Mouse (Mus musculus): ENCODE results near the gene Gm45021. TPM values are rescaled to one million over a fixed set of nuclear protein-coding genes. Genes with fewer than 3 reads are reported as not detected.

The Gm45021 gene
- total RNA-seq, 2 experiments from 2014 or later = not detected

DNA sequence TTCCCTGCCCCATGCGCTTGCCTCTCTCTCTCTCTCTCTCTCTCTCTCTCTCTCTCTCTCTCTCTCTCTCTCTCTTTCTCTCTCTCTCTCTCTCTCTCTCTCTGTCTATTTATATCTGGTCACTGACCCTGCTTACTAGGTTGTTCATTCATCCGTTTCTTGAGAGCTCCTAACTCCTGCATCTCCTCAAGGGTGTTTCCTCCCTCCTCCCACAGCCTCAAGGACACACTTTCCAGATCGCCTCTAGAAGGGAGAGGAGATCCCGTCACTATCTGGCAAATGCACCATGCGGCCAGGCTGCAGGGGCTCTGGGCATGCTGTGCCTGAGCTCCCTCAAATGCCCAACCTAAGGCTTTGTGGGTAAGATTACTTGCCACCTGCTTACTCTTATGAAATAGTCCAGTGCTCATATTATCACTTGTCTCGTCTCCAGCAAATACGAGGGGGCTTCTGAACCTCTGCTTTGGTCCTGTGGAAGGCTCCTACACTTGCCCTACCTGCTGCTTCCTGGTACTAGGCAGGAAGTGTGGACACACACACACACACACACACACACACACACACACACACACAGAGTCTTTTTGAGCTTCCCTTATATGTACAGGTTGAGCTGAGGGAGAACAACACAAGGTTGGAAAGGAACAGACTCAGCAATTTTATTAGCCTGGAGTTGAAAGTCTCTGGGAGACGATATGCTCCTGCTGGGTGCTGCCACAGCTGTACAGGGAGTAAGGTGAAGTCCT is 20.2 kb upstream of the Gm45021 start:
- DNase-seq (ENCODE audit: low spot score in 2 of 2) = no peak

DNA sequence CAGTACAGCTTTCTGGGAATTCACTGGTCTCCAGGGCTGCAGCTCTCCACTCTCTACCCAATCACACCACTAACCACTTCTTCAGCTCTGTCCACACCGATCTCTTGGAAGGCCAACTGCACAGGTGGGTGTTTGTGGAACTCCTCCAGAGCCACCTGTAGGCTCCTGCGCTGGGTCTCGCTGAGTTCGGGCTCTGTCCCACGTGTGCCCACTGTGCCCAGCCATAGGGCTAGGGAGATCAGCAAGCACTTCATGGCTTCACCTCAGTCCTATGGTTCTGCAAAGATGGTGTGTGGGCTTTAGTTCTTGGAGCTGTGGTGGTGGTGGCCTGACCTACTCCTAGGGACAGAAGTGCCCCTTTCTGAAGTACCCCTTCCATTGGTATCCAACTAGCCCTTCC is 17.4 kb upstream of the Gm45021 start:
- DNase-seq (ENCODE audit: low spot score in 2 of 2) = no peak
- intact Hi-C loops (cut with DNase I) = no loop called here

More for the DNA sequence above, 20.2 kb upstream of the Gm45021 start:
- intact Hi-C loops (cut with DNase I) = no loop called here

DNA sequence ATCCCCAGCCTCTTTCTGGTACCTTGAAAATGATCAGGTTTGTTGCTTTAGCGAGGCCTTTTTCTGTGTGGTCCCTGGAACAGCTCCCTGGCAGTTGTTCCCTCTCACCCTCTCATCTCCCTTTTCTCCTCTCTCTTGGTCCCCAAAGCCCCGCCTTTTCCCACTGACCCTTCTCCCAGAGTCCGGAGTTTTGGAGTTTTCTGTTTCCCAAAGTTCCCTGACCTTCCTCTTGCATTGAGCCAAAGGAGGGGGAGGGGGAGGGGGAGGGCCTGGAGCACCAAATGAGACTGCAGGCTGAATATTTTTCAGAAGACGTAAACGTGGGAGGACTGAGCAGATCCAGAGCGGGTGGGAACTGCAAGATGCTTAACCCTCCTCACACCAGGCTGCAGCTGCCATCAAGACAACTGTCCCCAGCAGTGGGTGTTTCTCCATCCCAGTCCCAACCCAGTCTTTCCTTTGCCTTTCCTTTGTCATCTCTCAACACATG is 16.8 kb upstream of the Gm45021 start, which contains the start of gene Rarres2:
Gene Rarres2, minus strand, starts transcription at position 218 of the 490 bp plus-strand sequence.
- no peak for DNase-seq (ENCODE audit: low spot score in 2 of 2)
- intact Hi-C loops (cut with DNase I) = no loop called here

DNA sequence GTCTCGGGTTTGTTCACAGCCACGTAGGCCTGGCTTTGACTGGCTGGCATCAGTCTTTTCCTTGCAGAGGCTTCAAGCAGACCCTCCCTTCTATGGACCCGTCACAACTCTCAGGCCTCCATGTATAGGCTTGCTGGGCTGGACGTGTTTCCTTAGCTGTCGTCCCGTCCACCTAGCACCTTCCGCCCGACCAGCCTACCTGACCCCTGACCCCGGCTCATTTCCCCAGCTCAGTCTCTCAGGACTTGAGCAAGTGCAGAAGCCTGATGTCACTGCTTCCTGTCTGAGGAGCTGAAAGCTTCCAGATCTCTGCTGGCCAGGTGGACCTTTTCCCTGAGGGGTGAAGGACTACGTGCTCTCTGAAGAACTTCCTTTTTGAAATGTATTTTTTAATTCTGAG is 16.1 kb upstream of the Gm45021 start:
- DNase-seq (ENCODE audit: low spot score in 2 of 2) = no peak
- intact Hi-C loops (cut with DNase I) = no loop called here

DNA sequence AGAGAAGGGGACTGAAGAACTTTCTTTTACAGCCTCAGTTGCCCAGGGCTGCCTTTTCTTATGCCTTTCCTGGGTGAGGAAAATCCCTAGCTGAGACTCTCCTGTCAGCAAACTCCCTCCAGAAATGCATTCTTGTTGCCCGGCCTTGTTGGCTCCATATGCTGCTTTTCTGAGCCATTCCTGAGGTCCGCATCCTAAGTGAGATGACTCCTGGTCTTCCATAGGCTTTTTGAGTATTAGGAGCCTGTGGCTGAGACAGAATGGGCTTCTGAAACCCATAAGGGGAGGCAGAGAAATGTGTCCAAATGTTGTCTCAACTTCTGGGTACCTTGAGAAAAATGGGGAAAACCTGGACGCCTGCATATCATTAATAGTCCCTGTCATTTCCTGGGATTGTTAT is 15.4 kb upstream of the Gm45021 start:
- intact Hi-C loops (cut with DNase I) = no loop called here
- DNase-seq (ENCODE audit: low spot score in 2 of 2) = no peak

DNA sequence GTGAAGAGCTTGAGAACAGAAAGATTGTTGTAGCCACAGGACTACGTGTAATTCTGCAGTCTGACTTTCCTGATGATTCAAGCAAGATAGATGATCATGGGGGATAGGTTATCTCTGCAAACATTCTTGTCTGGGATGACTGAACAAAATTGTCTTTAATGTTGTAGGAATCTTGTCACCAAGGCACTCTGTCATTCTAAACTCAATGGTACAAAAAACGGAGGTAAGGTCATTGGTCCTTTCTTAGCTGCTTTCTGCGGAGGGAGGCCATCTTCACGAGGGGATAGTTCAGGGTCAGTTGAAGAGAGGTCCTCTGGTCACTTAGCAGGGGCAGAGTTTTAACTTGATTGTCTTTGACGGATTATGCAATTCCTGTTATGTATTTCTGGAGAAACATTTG is 10.7 kb upstream of the Gm45021 start:
- no peak for DNase-seq (ENCODE audit: low spot score in 2 of 2)
- intact Hi-C loops (cut with DNase I) = no loop called here

DNA sequence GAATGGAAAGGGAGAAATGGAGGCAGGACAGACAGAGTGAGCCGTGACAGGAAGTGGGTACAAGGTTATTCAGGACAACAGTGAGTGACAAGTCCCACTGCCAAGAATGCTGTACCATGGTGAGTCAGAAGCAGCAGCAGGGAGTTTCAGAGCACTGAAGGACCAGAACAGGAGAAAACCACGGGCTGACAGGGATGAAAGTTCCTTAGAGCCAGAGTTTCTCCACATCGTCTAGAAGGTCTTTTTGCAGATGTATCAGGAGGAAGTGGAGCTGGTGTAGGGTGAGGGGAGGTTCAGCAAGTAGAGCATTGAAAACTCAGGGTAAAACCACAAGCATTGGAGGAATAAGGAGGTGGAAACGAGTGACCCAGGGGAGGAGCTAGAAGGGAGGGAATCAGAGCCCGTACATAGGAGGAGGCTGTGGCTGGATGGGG is 10.2 kb upstream of the Gm45021 start:
- intact Hi-C loops (cut with DNase I) = no loop called here
- no peak for DNase-seq (ENCODE audit: low spot score in 2 of 2)

DNA sequence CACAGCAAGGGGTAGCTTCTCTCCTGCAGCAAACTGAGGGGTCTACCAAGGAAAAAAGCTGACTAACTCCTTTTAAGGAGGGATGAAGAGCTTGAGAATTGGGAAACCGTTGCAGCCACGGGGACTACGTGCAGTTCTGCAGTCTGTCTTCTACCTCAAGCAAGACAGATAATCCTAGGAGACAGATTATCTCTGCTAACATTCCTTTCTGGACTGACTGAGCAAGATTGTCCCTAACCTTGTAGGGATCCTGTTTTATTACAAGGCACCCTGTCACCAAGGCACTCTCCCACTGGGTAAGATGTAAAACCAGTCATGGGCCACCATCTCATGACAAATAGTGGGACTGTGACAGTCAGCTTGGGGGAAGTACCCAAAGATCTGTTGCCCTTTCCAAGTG is 8.2 kb upstream of the Gm45021 start:
- intact Hi-C loops (cut with DNase I) = no loop called here
- DNase-seq (ENCODE audit: low spot score in 2 of 2) = no peak

DNA sequence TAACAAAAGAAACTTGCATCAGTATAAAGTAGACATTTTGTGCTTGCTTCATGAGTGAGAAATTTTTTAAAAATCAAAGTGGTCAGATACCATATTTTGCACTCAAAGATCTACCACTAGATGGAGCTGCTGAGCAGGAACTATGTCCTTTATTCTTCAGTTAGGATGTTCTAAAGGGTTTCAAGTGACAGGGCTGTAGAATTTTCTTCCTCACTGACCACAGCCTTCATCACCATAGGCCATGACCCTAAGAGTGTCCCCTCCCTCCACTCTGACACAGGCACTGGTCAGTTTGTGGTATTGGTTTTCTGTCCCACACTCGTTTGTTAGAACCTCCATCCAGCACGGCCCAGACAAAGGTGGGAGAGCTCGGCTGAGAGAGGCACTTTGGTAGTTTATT is 7.4 kb upstream of the Gm45021 start:
- DNase-seq (ENCODE audit: low spot score in 2 of 2) = peak; percentile 68 to 73

DNA sequence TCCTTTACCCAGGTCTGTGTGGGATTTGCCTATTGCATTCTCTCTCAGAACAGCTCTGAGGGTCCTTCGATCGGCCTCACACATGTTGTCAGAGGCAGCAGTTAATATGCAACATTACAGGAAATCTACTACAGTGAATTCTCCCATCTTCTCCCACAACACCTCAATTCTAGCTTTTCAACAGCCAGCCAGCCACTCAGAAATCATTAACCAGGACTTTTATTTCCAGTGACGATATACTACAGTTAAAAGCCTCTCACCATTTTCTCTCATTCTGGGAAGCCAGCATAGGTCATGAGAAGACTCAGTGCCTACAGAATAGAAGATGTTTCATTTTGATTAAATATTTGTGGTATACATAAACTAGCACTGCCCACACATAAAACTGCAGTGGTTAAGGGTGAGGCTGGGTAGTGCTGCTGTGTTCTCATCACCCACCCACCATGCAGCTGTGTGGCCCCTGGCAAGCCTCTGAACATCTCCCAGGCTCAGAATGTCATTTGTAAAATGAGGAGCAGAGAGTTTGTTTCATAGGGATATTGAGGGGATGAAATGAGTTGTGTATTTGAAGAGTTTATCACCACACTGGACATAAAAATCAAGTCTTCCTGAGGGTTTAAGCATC is 1.9 kb downstream of the Gm45021 start:
- no peak for DNase-seq (ENCODE audit: low spot score in 2 of 2)
- intact Hi-C loops (cut with DNase I) = loop anchor here (5.0 kb wide), 1 partner anchor 36 kb away; the partner anchor contains the start of gene AI854703

More for the DNA sequence above, 7.4 kb upstream of the Gm45021 start:
- intact Hi-C loops (cut with DNase I) = loop anchor here (2.0 kb wide), 1 partner anchor 61 kb away; no protein-coding TSS in a partner anchor

DNA sequence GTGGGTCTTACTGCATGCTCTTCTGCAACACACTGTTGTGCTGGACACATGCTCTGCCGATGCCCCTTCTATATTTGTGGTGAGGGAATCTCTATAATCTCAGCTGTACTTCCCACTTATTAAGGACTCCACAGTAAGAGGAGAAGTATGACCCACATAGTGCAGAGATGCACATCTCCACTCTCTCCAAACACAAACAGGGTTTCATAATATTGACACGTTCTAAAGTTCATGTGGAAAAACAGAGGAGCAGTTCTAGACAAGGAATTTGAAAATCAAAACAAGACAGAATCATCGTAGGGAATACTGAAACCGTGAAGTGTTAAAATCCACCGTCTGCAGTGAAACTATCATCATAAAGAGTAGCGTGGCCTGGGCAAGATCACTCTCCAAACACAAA is 2.5 kb downstream of the Gm45021 start:
- intact Hi-C loops (cut with DNase I) = loop anchor here (5.0 kb wide), 1 partner anchor 35 kb away; the partner anchor contains the start of gene AI854703
- DNase-seq (ENCODE audit: low spot score in 2 of 2) = no peak

DNA sequence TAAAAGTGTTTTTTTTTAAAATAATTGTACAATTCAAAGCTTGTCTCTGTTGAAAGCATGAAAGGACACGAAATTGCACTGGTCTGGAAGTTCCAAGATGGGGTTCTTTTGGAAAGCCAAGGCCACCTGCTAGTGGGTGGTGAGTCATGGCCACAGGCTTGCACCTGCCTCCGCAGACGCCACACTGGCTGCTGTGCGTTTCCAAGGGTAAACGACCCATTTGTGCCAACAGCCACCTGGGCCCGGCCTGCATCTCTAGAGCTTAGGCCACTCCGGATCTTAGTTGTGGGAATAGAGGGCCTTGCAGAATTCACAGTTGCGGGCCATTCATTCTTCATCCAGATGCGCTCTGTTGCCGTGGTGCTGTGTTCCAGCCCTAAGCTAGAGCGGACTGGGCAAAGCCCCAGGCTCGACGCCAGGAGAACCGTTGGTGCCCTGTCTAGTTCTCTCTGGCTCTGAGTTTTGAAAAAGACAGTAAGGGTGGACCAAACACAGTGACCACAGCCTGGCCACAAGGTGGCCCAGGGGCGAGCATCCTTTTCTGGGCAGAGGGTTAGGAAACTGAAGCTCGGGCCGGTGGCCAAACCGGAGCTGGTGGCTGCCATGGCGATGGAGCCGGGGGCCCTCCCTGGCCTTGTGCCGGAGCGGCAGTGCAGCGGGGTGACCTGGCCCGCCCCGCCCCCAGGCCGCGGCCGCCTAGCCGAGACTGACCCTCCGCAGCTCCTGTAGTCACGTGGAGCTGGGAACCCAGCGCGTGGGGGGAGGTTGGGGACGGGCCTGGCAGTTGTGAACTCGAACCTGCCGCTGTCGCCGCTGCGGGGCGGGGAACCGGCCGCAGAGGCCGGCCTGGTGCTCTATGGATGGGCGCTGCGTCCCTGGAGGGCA is 4.0 kb downstream of the Gm45021 start, which contains the start of the genes Repin1 and Gm44965:
Gene Repin1, plus strand, starts transcription at position 726 of the 885 bp plus-strand sequence.
Gene Gm44965, plus strand, starts transcription at position 784 of the 885 bp plus-strand sequence.
- intact Hi-C loops (cut with DNase I) = loop anchor here (5.0 kb wide), 1 partner anchor 34 kb away; the partner anchor contains the start of gene AI854703
- peak; percentile 90 to 92 for DNase-seq (ENCODE audit: low spot score in 2 of 2)

DNA sequence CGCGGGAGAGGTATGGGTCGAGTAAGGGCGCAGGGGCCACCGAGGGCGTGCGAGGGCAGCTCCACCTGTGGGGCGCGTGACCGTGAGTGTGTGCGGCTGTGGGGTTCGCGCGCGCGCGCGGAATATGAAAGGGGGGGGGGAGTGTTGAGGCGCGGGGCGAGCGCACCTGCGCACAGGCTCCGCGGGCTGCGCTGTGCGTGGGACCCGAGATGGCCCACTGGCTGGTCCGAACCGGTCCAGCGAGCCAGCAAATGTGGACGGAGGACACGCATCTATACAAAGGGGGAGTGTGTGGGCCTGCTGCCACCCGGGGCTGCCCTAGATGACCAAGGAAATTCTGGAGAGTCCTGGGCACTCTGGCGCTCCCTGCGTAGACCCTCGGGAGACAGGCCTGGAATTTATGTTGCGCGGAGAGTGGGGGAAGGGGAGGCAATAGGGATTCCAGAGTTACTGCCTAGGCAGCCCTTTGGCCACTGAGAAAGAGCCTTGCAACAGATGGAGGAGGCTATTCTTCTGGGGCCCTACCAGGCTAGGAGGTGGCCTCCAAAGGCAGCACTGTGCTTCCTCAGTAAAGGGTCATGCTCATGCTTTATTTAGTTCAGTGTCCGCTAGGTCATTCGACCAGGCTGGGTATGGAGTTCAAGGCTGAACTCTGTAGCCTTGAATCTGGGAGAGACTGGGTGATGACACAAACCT is 4.8 kb downstream of the Gm45021 start:
- intact Hi-C loops (cut with DNase I) = loop anchor here (5.0 kb wide), 1 partner anchor 33 kb away; the partner anchor contains the start of gene AI854703
- DNase-seq (ENCODE audit: low spot score in 2 of 2) = peak; percentile 65 to 69

DNA sequence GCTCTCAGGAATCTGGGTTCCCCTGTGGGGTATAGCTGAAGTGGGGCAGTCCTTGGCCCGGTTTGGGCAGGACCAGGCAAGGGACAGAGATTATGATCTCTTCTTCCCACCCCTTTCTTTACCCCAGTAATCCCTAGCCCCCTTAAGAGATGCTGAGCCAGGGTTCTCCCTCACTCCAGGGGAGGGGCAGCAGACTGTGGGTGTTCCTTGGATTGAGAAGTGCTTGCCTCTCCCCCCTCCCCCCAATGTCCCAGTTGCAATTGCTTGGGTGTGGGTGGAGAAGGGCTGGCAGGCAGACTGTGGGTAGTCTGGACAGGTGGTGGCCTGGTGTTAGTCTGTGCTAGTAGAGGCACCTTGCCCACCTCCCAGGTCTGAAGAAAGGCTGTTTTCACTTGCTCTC is 5.9 kb downstream of the Gm45021 start:
- peak in 1 of 2 experiments; percentile 57 for DNase-seq (ENCODE audit: low spot score in 2 of 2)
- intact Hi-C loops (cut with DNase I) = no loop called here

DNA sequence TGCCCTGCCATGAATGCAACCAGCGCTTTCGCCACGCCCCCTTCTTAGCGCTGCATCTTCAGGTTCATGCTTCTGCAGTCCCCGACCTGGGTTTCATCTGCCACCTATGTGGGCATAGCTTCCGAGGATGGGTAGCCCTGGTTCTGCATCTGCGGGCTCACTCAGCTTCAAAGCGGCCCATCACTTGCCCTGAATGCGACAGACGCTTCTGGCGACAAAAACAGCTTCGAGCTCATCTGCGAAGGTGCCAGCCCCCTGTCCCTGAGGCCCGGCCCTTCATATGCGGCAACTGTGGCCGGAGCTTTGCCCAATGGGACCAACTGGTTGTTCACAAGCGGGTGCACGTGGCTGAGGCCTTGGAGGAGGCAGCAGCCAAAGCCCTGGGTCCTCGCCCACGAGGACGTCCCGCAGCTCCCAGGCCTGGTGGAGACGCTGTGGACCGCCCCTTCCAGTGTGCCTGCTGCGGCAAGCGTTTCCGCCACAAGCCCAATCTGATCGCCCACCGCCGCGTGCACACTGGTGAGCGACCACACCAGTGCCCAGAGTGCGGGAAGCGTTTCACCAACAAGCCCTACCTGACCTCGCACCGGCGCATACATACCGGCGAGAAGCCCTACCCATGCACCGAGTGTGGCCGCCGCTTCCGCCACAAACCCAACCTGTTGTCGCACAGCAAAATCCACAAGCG is 7.3 kb downstream of the Gm45021 start:
- DNase-seq (ENCODE audit: low spot score in 2 of 2) = no peak
- intact Hi-C loops (cut with DNase I) = no loop called here

DNA sequence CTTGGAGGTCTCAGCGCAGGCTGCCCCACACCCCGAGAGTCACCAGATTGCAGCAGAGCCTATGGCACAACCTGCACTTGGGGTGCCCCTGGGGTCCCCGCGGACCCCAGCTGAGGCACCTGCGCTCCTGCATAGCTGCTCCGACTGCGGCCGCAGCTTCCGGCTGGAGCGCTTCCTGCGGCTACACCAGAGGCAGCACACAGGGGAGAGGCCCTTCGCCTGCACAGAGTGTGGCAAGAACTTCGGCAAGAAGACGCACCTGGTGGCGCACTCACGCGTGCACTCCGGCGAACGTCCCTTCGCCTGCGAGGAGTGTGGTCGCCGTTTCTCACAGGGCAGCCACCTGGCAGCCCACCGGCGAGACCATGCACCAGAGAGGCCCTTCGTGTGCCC is 7.8 kb downstream of the Gm45021 start:
- intact Hi-C loops (cut with DNase I) = no loop called here
- DNase-seq (ENCODE audit: low spot score in 2 of 2) = no peak

DNA sequence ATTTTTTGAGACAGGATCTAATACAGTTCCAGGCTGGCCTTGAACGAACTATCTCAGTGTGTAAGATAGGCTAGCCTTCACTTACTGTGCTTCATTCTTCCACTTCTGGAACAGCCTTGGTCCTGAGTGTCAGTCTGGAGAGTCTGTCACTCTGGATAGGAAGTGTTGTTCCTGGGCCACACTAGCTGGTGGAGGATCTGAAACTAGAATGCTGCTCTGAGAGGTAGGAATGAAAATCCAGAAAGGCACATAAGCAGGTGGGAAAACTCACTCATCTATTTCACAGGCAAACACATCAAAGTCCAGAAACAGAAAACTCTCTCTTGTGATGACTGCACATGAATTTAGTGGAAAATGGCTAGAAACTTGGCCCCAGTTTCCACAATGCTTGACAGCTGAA is 11.2 kb downstream of the Gm45021 start:
- intact Hi-C loops (cut with DNase I) = no loop called here

More for the DNA sequence above, 11.2 kb downstream of the Gm45021 start:
- no peak for DNase-seq (ENCODE audit: low spot score in 2 of 2)
